Mouse (Mus musculus): ENCODE measurements around the gene Kcnma1.

GRCm38 (mm10) chr14:23429043-23429442 is 585.2 kb downstream of the Kcnma1 start:
- TF ChIP-seq POLR2A (IDR thresholded peaks at IDR 0.05; ENCODE audit: low read depth, low read length) (no peak), CTCF (IDR thresholded peaks at IDR 0.05; ENCODE audit: extremely low read depth, insufficient read length, insufficient replicate concordance, low read depth, low read length) (no peak)
